Mouse (Mus musculus): ENCODE data around the gene Tbrg1. TPM values are rescaled to one million over a fixed set of nuclear protein-coding genes. Genes with fewer than 3 reads are reported as not detected.

The Tbrg1 gene
- total RNA-seq, 2 experiments from 2014 or later: 44.4 to 45.6 TPM

Other genes starting within 250 kb of the Tbrg1 start
- gene Robo3, start 224.1 kb downstream of the Tbrg1 start, total RNA-seq (2021): 1 to 10 TPM; 7.2 to 8.9 TPM
- 10 to 100 TPM; 22.9 to 23.1 TPM for gene Msantd2, start 168.0 kb downstream of the Tbrg1 start, total RNA-seq (2021)
- gene Esam, start 129.2 kb downstream of the Tbrg1 start, total RNA-seq (2021): 10 to 100 TPM; 13.1 to 14.3 TPM
- 1 to 10 TPM; 2.3 to 3.0 TPM for gene Vsig2, start 118.1 kb downstream of the Tbrg1 start, total RNA-seq (2021)
- 1,000 to 10,000 TPM; 1,533 to 1,565 TPM for gene Nrgn, start 104.4 kb downstream of the Tbrg1 start, total RNA-seq (2021)
- gene Siae, start 101.6 kb downstream of the Tbrg1 start, total RNA-seq (2021): 10 to 100 TPM; 11.2 to 14.6 TPM
- gene Spa17, start 43.6 kb downstream of the Tbrg1 start, total RNA-seq (2021): 1 to 10 TPM; 1.5 to 2.8 TPM
- gene Panx3, start 11.9 kb upstream of the Tbrg1 start, total RNA-seq (2021): not detected
- gene Olfr160, start 58.9 kb upstream of the Tbrg1 start, total RNA-seq (2021): not detected
- not detected for gene Olfr874, start 87.8 kb upstream of the Tbrg1 start, total RNA-seq (2021)
- not detected for gene Olfr875, start 114.5 kb upstream of the Tbrg1 start, total RNA-seq (2021)
- gene Olfr876, start 145.7 kb upstream of the Tbrg1 start, total RNA-seq (2021): not detected
- not detected for gene Olfr877, start 197.0 kb upstream of the Tbrg1 start, total RNA-seq (2021)
- gene Olfr145, start 239.4 kb upstream of the Tbrg1 start, total RNA-seq (2021): not detected